Mouse (Mus musculus): ENCODE data around the gene Dip2a. TPM values are rescaled to one million over a fixed set of nuclear protein-coding genes. Genes with fewer than 3 reads are reported as not detected.
A peak's percentile ranks its signal among the peaks of the same experiment; 100 is the strongest.

Gene Dip2a
- polyA plus RNA-seq, 2 experiments from 2014 or later, result 2.0 to 2.6 TPM

DNA sequence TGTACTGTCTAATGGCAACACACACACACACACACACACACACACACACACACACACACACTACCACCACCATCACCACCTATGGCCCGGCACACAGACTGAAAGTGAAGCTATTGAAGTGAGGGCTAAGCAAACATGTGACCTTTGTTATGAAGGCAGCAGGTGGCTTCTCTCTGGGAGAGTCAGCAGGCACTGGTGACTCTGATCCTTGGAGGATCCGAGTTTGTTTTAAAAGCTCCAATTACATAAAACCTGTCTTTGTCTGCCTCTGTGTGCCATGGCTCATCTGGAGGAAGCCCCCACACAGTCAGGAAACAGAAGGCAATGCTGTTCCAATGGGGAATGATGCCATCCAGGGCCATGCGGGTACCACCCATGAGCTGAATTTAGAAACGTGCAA, 98.5 kb downstream of the Dip2a start:
- no peak for ATAC-seq

DNA sequence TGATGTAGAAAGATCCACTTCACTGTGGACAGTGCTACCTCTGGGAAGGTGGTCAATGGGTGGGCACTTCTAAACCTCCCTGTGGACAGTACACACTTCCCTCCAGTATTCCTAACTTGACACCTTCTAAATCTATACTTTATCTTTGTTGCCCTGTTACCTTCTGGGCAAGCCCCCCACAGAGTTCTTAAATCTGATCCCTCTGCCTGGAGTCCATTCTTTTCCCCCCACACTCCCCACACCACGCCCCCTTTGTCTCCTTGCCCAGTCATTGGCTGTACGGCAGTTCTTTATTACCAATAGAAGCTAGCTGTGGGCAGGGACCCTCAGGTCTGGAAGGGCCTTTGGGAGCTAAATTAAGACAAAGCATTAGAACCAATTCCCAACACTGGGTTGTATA, 100.0 kb downstream of the Dip2a start:
- ATAC-seq, result no peak

DNA sequence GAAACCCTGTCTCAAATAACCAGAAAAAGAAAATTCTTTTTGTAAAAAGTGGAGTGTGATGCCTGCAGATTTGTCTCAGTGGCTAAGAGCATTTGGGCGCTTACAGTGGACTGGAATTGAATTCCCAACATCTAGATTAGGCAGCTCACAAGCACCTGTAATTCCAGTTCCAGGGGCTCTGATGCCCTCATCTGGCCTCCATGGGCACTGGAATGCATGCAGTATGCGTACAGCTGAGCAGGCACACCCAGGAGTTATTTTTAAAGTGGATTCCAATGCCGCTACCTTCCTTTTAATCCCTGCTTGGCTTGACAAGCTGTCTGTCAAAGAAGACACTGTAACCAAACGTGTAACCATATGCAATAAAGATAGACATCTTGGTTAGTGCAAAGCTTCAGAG, 105.7 kb downstream of the Dip2a start:
- ATAC-seq, result no peak

DNA sequence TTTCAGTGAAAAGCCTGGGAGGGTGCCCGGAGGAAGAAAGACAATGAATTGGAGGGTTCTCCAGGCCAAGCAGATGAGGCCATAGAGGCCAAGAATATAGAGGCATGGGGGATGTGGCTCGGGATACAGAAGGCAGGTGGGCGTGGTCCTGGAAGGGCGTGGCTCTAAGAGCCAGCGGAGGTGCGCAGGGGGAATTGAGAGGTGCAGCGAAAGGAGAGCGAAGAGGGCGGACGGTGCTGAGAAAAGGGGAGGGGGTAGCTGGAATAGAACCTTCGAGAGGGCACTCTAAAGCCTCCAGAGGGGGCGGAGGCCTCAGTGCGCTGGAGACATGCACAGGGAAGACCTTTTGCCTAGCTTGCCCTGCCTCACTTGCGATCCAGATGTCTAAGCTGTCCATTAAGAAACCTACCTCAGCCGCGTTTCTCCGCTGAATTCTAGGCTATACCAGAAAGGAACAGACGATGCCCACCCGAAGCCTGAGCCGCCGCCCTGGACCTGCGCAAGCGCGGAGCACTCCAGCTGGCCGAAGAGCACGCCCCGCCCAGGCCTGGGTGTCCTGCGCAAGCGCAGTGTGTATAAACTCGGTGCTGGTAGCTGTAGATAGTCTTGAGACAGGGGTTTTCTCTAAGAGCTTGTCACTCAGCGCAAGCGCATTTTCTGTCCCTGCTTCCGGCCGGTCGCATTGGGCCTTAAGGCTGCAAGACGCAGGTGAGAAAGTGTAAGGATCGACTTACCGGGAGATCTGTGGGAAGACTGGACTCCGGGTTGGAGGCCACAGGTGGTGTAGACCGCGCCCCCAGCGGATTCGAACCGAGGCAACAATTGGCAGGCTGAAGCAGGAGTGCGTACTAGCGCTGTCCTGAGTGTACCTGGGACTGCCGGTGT, 107.5 kb downstream of the Dip2a start, which contains the start of gene Prmt2:
TSS of gene Prmt2 (minus strand) at position 525 of the 885 bp plus-strand sequence.
- peak; percentile 95 for ATAC-seq

DNA sequence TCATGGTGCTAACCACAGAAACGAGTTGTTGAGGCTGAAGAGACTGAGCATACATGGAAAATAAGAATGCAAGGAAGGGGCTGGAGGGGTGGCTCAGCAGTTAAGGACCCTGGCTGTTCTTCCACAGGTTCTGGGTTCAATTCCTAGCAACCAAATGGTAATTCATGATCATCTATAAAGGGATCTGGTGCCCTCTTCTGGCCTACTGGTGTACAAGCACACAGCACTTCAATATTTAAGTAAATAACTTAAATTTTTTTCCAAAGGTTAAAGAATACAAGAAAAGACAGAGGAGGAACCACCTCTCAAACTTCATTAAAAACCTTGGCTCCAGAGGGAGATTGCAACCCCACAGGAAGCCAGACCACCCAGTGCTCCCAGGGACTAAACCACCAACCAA, 115.5 kb downstream of the Dip2a start:
- no peak for ATAC-seq

DNA sequence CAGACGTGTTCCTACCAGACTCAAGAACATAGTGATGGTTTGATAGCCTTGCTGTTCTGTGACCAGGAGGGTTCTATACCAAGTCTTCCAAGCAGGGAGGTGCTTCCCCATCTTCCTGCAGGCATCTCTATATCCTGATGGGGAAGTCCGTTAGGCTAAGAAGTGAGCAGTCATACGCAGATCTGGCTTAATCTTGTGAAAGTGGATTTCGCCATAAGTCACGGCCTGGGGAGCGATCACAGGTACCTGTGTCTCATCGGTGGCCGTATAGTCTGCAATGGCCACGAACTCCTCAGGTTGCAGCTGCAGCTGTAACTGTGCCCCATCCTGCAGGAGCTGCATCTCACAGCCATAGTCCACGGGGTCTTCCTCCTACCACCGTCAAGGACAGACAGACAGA, 119.1 kb downstream of the Dip2a start:
- ATAC-seq, result no peak

DNA sequence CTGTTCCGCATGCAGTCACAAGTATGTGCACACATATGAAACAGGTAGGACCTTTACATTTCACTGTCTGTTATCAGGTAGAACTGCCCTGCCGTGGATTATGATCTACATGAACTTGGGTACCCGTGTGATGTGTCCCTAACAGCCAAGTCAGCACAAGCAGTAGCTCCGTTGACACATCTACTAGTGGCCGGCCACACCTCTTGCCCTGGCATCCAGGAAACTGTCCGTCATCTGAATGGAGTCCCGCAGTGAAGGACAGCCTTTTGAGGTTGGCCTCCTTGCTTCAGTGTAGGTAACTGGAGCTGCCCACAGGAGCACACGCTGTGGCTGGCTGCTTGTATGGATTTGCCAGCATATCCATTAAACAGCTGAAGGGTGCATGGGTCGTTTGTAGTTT, 126.9 kb downstream of the Dip2a start:
- no peak for ATAC-seq

DNA sequence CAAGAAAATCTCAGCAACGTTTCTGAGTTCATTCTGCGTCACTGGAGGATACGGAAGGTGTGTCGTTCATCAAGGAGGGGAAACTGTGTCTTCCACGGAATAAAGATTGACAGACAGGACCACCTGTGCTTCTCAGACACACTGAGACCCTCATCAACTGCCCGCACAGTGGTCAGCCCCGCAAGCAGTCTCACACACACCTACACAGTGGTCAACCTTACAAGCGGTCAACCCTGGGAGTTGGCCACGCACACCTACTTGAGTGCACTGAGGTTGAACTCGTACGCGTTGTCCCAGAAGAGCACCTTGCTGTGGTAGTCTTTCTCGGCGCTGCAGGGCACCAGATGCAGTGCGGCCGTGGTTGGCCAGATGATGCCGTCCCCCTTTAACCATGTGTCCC, 128.0 kb downstream of the Dip2a start:
- ATAC-seq, result no peak

DNA sequence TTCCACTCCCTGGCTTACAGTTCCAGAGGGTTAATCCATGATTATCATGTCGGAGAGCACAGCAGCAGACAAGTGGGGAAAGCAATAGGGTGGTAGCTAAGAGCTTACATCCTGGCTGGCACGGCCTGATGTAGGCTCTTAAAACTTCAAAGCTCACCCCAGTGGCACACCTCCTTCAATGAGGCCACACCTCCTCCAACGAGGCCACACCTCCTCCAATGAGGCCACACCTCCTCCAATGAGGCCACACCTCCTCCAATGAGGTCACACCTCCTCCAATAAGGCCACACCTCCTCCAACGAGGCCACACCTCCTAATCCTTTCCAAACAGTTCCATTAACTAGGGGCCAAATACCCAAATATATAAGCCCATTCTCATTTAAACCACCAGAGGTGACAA, 130.9 kb downstream of the Dip2a start:
- ATAC-seq, result no peak

DNA sequence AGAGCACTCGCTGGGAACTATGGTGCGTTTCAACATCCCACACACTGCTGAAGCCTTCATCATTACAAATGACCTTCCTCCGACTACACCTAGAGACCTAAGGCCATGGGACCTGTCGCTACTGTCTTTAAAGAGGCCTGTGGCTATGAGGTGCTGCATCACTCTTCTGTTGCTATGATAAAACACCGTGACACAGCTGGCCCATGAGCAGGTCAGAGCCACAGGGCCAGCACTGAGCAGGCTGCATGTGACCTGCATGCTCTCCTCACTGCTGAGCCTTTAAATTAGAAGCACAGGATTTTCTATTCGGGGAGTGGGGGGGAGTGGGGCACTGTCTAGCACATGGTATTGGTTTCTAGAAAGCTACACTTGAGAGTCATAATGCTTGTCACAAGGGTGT, 133.0 kb downstream of the Dip2a start:
- ATAC-seq, result no peak

DNA sequence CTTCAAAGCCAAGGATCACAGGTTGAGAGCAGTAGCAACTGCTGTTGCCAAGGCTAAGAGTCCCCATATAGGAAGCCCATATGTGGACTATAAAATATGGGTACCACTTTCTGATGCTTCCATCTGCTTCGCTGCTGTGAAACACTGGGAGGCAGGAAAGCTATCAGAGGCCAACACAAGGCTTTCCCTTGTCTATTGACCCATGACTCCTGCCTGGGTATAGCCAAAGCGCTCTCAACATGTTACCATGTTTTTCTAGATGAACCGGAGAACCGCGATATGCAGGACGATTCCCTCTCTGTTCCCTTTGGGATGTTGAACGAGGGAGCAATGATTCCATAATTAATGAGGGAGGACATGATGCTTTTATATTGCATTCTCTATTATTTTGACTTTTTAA, 134.3 kb downstream of the Dip2a start:
- no peak for ATAC-seq

Other genes starting within 250 kb of the Dip2a start
- gene Slc5a4b, start 234.3 kb downstream of the Dip2a start, polyA plus RNA-seq (2017; shearing (Covaris generic)), result under 1 TPM in 1 of 2 experiments, not detected in 1; 0.09 TPM
- not detected for gene Slc5a4a, start 197.8 kb downstream of the Dip2a start, polyA plus RNA-seq (2017; shearing (Covaris generic))
- gene Prmt2, start 107.4 kb downstream of the Dip2a start, polyA plus RNA-seq (2017; shearing (Covaris generic)), result 10 to 100 TPM; 32.8 to 45.9 TPM
- gene S100b, start 91.4 kb downstream of the Dip2a start, polyA plus RNA-seq (2017; shearing (Covaris generic)), result not detected
- 1 to 10 TPM in 1 of 2 experiments, not detected in 1; 4.9 TPM for gene AC141477.1, start 95.2 kb upstream of the Dip2a start, polyA plus RNA-seq (2017; shearing (Covaris generic))
- 10 to 100 TPM in 1 of 2 experiments, 1 to 10 TPM in 1; 8.6 to 11.8 TPM for gene Pcnt, start 97.5 kb upstream of the Dip2a start, polyA plus RNA-seq (2017; shearing (Covaris generic))
- gene 2610028H24Rik, start 103.8 kb upstream of the Dip2a start, polyA plus RNA-seq (2017; shearing (Covaris generic)), result under 1 TPM in 1 of 2 experiments, not detected in 1; 0.24 TPM
- gene Mcm3ap, start 123.6 kb upstream of the Dip2a start, polyA plus RNA-seq (2017; shearing (Covaris generic)), result 10 to 100 TPM; 47.6 to 56.5 TPM
- 1 to 10 TPM; 3.2 to 4.1 TPM for gene Ybey, start 123.8 kb upstream of the Dip2a start, polyA plus RNA-seq (2017; shearing (Covaris generic))
- gene Lss, start 186.3 kb upstream of the Dip2a start, polyA plus RNA-seq (2017; shearing (Covaris generic)), result 10 to 100 TPM; 13.8 to 15.3 TPM
- gene Spatc1l, start 217.0 kb upstream of the Dip2a start, polyA plus RNA-seq (2017; shearing (Covaris generic)), result not detected
- not detected for gene Ftcd, start 230.4 kb upstream of the Dip2a start, polyA plus RNA-seq (2017; shearing (Covaris generic))

All from CD4-positive, CD25-positive, alpha-beta regulatory T cell, adult 4 months (primary cell).